Mouse (Mus musculus) retina, postnatal 1 day (tissue): ENCODE measurements around the gene Gm20888.
"Not testable (repeated sequence)": the region's sequence is repeated elsewhere in the genome, so short reads cannot be mapped to it uniquely, and the experiment has no call there.

Source experiments
- DNase-seq: peaks from one replicate; pipeline ENCODE4 v3.0.0-alpha.2; 2012

Gm20888 gene

DNA sequence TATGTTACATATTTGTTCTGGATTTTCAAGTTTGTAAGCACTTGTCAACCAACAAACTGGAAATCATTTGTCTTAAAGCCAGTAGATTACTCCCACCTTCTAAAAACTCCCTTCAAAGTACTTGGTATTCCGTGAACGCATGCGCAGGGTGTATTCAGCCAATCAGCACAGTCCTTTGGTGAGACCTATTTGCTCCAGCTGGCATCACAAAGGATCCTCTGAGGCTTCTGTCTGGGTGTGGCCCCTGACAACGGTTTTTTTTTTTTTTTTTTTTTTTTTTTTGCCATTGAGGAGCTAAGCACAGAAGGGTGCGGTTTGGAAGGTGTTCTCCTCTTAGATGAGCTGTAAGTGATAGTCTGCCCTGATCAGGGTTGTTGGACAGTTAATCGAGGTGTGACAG lies at the start of gene Gm20888:
Gene Gm20888, plus strand, starts transcription at position 301 of the 400 bp plus-strand sequence.
- DNase-seq, result not testable (repeated sequence)
